Mouse (Mus musculus): ENCODE measurements at regions not wholly inside any gene's neighbourhood (a gene's known extent, or its start where the extent isn't known, plus 50 kb on each side); places are given as distances from the start of the nearest gene placed in this dataset.

GRCm38 (mm10) chr17:83975813-83976212 is 128.1 kb upstream of the Haao start:
- TF ChIP-seq CTCF (IDR thresholded peaks at IDR 0.05; ENCODE audit: borderline replicate concordance, insufficient read depth, low read length), result no peak
- no peak for TF ChIP-seq POLR2A (IDR thresholded peaks at IDR 0.05; ENCODE audit: low read depth, low read length)

All from embryonic fibroblast, embryonic 13.5 days (primary cell).